Mouse (Mus musculus): ENCODE results near the gene Ubxn10.

Ubxn10 gene

GRCm38 (mm10) chr4:138734105-138734504 is 2.9 kb downstream of the Ubxn10 start:
- DNase-seq (ENCODE audit: extremely low spot score, low spot score) = no peak

GRCm38 (mm10) chr4:138729018-138729703 is 7.8 kb downstream of the Ubxn10 start:
- no peak for DNase-seq (ENCODE audit: extremely low spot score, low spot score)

GRCm38 (mm10) chr4:138725751-138726150 is 11.2 kb downstream of the Ubxn10 start:
- DNase-seq (ENCODE audit: extremely low spot score, low spot score) = no peak

GRCm38 (mm10) chr4:138725127-138725461 is 11.9 kb downstream of the Ubxn10 start:
- peak; percentile 81 for DNase-seq (ENCODE audit: extremely low spot score, low spot score)

- no peak for DNase-seq (ENCODE audit: extremely low spot score, low spot score)
These were observed 12.4 kb downstream of the Ubxn10 start, which contains the start of gene Pla2g2c for GRCm38 (mm10) chr4:138724354-138725126. Pla2g2c (plus strand) TSS chr4:138724792.

GRCm38 (mm10) chr4:138723493-138724281 is 13.3 kb downstream of the Ubxn10 start:
- no peak for DNase-seq (ENCODE audit: extremely low spot score, low spot score)

GRCm38 (mm10) chr4:138719264-138719596 is 17.7 kb downstream of the Ubxn10 start:
- no peak for DNase-seq (ENCODE audit: extremely low spot score, low spot score)

GRCm38 (mm10) chr4:138718586-138719263 is 18.2 kb downstream of the Ubxn10 start:
- no peak for DNase-seq (ENCODE audit: extremely low spot score, low spot score)

GRCm38 (mm10) chr4:138716697-138717096 is 20.3 kb downstream of the Ubxn10 start:
- DNase-seq (ENCODE audit: extremely low spot score, low spot score) = no peak

- DNase-seq (ENCODE audit: extremely low spot score, low spot score) = no peak
These were observed 22.8 kb downstream of the Ubxn10 start for GRCm38 (mm10) chr4:138714186-138714585.

GRCm38 (mm10) chr4:138712621-138713020 is 24.3 kb downstream of the Ubxn10 start:
- no peak for DNase-seq (ENCODE audit: extremely low spot score, low spot score)

- DNase-seq (ENCODE audit: extremely low spot score, low spot score) = no peak
These were observed 24.9 kb downstream of the Ubxn10 start for GRCm38 (mm10) chr4:138712096-138712495.

GRCm38 (mm10) chr4:138711051-138711820 is 25.7 kb downstream of the Ubxn10 start:
- DNase-seq (ENCODE audit: extremely low spot score, low spot score) = no peak

GRCm38 (mm10) chr4:138710633-138711032 is 26.3 kb downstream of the Ubxn10 start:
- no peak for DNase-seq (ENCODE audit: extremely low spot score, low spot score)

- DNase-seq (ENCODE audit: extremely low spot score, low spot score) = no peak
These were observed 27.0 kb downstream of the Ubxn10 start for GRCm38 (mm10) chr4:138709944-138710343.

- DNase-seq (ENCODE audit: extremely low spot score, low spot score) = no peak
These were observed 27.7 kb downstream of the Ubxn10 start for GRCm38 (mm10) chr4:138709246-138709645.

- DNase-seq (ENCODE audit: extremely low spot score, low spot score) = peak; percentile 53
These were observed 28.3 kb downstream of the Ubxn10 start for GRCm38 (mm10) chr4:138708636-138709035.

- DNase-seq (ENCODE audit: extremely low spot score, low spot score) = no peak
These were observed 30.3 kb downstream of the Ubxn10 start for GRCm38 (mm10) chr4:138706620-138707019.

GRCm38 (mm10) chr4:138704169-138704568 is 32.8 kb downstream of the Ubxn10 start:
- no peak for DNase-seq (ENCODE audit: extremely low spot score, low spot score)

- no peak for DNase-seq (ENCODE audit: extremely low spot score, low spot score)
These were observed 33.4 kb downstream of the Ubxn10 start for GRCm38 (mm10) chr4:138703591-138703990.

GRCm38 (mm10) chr4:138702528-138702927 is 34.4 kb downstream of the Ubxn10 start:
- no peak for DNase-seq (ENCODE audit: extremely low spot score, low spot score)

All from neural tube, embryonic 10.5 days (tissue).